Comparison of ENCODE assay signal across 9 mouse cellular contexts in the genomic region with DNA sequence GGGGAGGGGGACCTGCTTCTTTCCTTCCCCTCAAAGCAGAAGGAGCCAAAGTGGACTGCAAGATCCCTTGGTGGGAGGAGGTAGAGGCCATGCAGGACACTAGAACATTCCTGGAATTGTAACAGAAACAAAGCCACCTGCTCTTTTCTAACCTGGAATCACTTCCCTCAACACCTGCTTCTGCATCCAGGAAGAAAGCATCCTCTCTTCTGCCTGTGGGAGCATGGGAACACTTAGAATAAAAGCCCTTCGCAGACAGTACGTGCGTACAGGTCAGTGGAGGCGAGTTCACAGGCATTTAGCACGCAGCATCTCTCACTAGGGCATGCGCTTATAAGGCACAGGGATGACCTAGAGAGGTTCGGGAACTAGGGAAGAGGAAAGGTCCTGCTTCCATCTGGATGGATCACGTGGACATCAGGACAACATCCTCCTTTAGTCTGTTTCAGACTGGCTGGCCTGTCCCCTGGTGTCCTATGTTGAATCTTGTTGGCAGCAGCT. TPM values are rescaled to one million over a fixed set of nuclear protein-coding genes. Genes with fewer than 3 reads are reported as not detected.
DNase-seq lines count a peak whose midpoint lies in the region; ATAC-seq and TF ChIP-seq lines count a peak whose summit lies in the region.
"Had no signal": no experiment of that assay in that cellular context is flagged by ENCODE, and none has a peak within 500 bp of the region (broad histone marks: within the 10 kb centered on the region; RNA-seq: fewer than 3 reads in every experiment).

No protein-coding gene starts in this region.

- no peaks in the 10 kb centered on the region for H3K27me3 ChIP-seq in heart, embryonic 14.5 days (ENCODE audit: control insufficient read depth, insufficient read depth, low read length)
- H3K27me3 ChIP-seq in embryonic facial prominence, embryonic 12.5 days = no peaks in the 10 kb centered on the region
- H3K27me3 ChIP-seq in forebrain, embryonic 16.5 days (replicated peaks; ENCODE audit: control insufficient read depth, insufficient read depth, low read length) = no peaks in the 10 kb centered on the region
- H3K27me3 ChIP-seq in limb, embryonic 14.5 days (ENCODE audit: control insufficient read depth, insufficient read depth, low read length) = no peaks in the 10 kb centered on the region
- H3K27me3 ChIP-seq: CH12.LX had no signal

- DNase-seq in heart, adult 9 months (ENCODE audit: low spot score in 2 of 2) = no peak
- no peak for DNase-seq in limb, embryonic 14.5 days (ENCODE audit: low spot score)
- no peak for DNase-seq in spleen, postnatal 36 days (ENCODE audit: low spot score in 2 of 2)
- no peak for DNase-seq in adrenal gland, postnatal 4 days (ENCODE audit: low spot score in 2 of 2)
- no peak for DNase-seq in embryo, embryonic 9.5 days (ENCODE audit: extremely low spot score)

- 57% methylated on average over 8 of the region's 8 CpGs for WGBS in heart, embryonic 14.5 days
- WGBS in embryonic facial prominence, embryonic 12.5 days = 47% methylated on average over 8 of the region's 8 CpGs
- WGBS in forebrain, embryonic 16.5 days = 60% methylated on average over 8 of the region's 8 CpGs
- 73% methylated on average over 8 of the region's 8 CpGs for WGBS in limb, embryonic 14.5 days

- no peaks in the 10 kb centered on the region for H3K9me3 ChIP-seq in heart, embryonic 14.5 days (ENCODE audit: control insufficient read depth, low read length)
- H3K9me3 ChIP-seq in embryonic facial prominence, embryonic 12.5 days = 0 out of 2 replicates have a peak, but pooled peaks cover 3% of the 10 kb centered on the region
- H3K9me3 ChIP-seq in forebrain, embryonic 16.5 days (ENCODE audit: control insufficient read depth, low read length) = no peaks in the 10 kb centered on the region
- H3K9me3 ChIP-seq in limb, embryonic 14.5 days (ENCODE audit: control insufficient read depth, low read length) = no peaks in the 10 kb centered on the region

- no peaks in the 10 kb centered on the region for H3K36me3 ChIP-seq in heart, embryonic 14.5 days (ENCODE audit: control insufficient read depth, insufficient read depth, low read length)
- H3K36me3 ChIP-seq in embryonic facial prominence, embryonic 12.5 days = no peaks in the 10 kb centered on the region
- no peaks in the 10 kb centered on the region for H3K36me3 ChIP-seq in forebrain, embryonic 16.5 days (ENCODE audit: control insufficient read depth, insufficient read depth)
- H3K36me3 ChIP-seq in limb, embryonic 14.5 days (ENCODE audit: control insufficient read depth, insufficient read depth, low read length) = no peaks in the 10 kb centered on the region

- no peak overlapping the region for H3K9ac ChIP-seq in heart, embryonic 14.5 days (ENCODE audit: low read length)
- no peak overlapping the region for H3K9ac ChIP-seq in embryonic facial prominence, embryonic 12.5 days
- H3K9ac ChIP-seq in forebrain, embryonic 16.5 days (replicated peaks; ENCODE audit: low read depth, low read length) = no peak overlapping the region
- no peak overlapping the region for H3K9ac ChIP-seq in limb, embryonic 14.5 days (ENCODE audit: low read depth, low read length, severe bottlenecking)

- H3K4me2 ChIP-seq in heart, embryonic 14.5 days (ENCODE audit: low read length) = peak overlapping the region; percentile 25; the same call in 1 of the 2 replicates
- H3K4me2 ChIP-seq in embryonic facial prominence, embryonic 12.5 days (replicated peaks) = 0 out of 2 replicates have a peak overlapping the region, but pooled peaks have one; percentile 2
- no peak overlapping the region for H3K4me2 ChIP-seq in forebrain, embryonic 16.5 days (ENCODE audit: low read length)
- no peak overlapping the region for H3K4me2 ChIP-seq in limb, embryonic 14.5 days (replicated peaks; ENCODE audit: low read depth, low read length, severe bottlenecking)

- H3K4me3 ChIP-seq in heart, embryonic 14.5 days (ENCODE audit: control insufficient read depth in 1 of 2, insufficient read depth in 1 of 2, low read depth in 1 of 2, low read length in 2 of 2) = no peak overlapping the region
- no peak overlapping the region for H3K4me3 ChIP-seq in embryonic facial prominence, embryonic 12.5 days
- no peak overlapping the region for H3K4me3 ChIP-seq in forebrain, embryonic 16.5 days (replicated peaks; ENCODE audit: low read length)
- no peak overlapping the region for H3K4me3 ChIP-seq in limb, embryonic 14.5 days (replicated peaks; ENCODE audit: low read length)

- H3K27ac ChIP-seq in heart, embryonic 14.5 days (replicated peaks in 1 of 2; ENCODE audit: control insufficient read depth in 1 of 2, insufficient read depth in 1 of 2, low read depth in 2 of 2, low read length in 2 of 2) = no peak overlapping the region
- H3K27ac ChIP-seq in embryonic facial prominence, embryonic 12.5 days = no peak overlapping the region
- no peak overlapping the region for H3K27ac ChIP-seq in forebrain, embryonic 16.5 days (ENCODE audit: low read length)
- no peak overlapping the region for H3K27ac ChIP-seq in limb, embryonic 14.5 days (replicated peaks; ENCODE audit: low read depth, low read length)

- no peak for TF ChIP-seq POLR2A in limb, embryonic 14.5 days (IDR thresholded peaks at IDR 0.05; ENCODE audit: borderline replicate concordance, extremely low read depth, insufficient read depth, insufficient read length)

- no peak; the same call in 1 of the 2 replicates for ATAC-seq in heart, embryonic 14.5 days (ENCODE audit: insufficient number of reproducible peaks, insufficient read depth, low FRiP score, low read depth)
- ATAC-seq in embryonic facial prominence, embryonic 12.5 days (ENCODE audit: insufficient number of reproducible peaks, insufficient read depth, low FRiP score, low TSS enrichment) = no peak
- peak; percentile 35; the same call in 1 of the 2 replicates for ATAC-seq in forebrain, embryonic 16.5 days
- 0 out of 2 replicates have a peak, but pooled peaks have one; percentile 23 for ATAC-seq in limb, embryonic 14.5 days (ENCODE audit: low FRiP score, low read depth)

- peaks cover 7 to 9% of the 10 kb centered on the region in 2 experiments for H3K4me1 ChIP-seq in heart, embryonic 14.5 days (ENCODE audit: control insufficient read depth in 2 of 2, insufficient read depth in 2 of 2, low read length in 2 of 2)
- no peaks in the 10 kb centered on the region for H3K4me1 ChIP-seq in embryonic facial prominence, embryonic 12.5 days
- H3K4me1 ChIP-seq in forebrain, embryonic 16.5 days (replicated peaks; ENCODE audit: control insufficient read depth, insufficient read depth, low read length) = peaks cover 3% of the 10 kb centered on the region
- H3K4me1 ChIP-seq in limb, embryonic 14.5 days (ENCODE audit: control insufficient read depth, insufficient read depth, low read length) = no peaks in the 10 kb centered on the region

RNA-seq across cellular contexts. Expression of gene Lbh, which starts 27.7 kb away (rescaled TPM):
- 28.8 and 36.2 TPM in 2 replicates for polyA plus RNA-seq in heart, embryonic 14.5 days (2014; fragmentation: Nextera tagmentation; extraction: Ambion mirVana)
- polyA plus RNA-seq in embryonic facial prominence, embryonic 12.5 days (2016; fragmentation: Nextera tagmentation; extraction: Ambion mirVana) = 2.1 and 2.6 TPM in 2 replicates
- 4.3 TPM in 2 replicates for polyA plus RNA-seq in forebrain, embryonic 16.5 days (2015; fragmentation: Nextera tagmentation; extraction: Ambion mirVana)
- 55.3 and 80.6 TPM in 2 replicates for polyA plus RNA-seq in limb, embryonic 14.5 days (2012; rRNA removed)
- polyA plus RNA-seq in limb, embryonic 14.5 days (2014; fragmentation: Nextera tagmentation; extraction: Ambion mirVana) = 3.9 and 4.9 TPM in 2 replicates
- 10 to 100 TPM; 69.9 to 88.9 TPM for total RNA-seq in adrenal gland, postnatal 4 days (2021)

RNA-seq across cellular contexts. Expression of gene Ypel5, which starts 54.2 kb away (rescaled TPM):
- polyA plus RNA-seq in heart, embryonic 14.5 days (2014; fragmentation: Nextera tagmentation; extraction: Ambion mirVana) = 68.6 and 74.3 TPM in 2 replicates
- polyA plus RNA-seq in embryonic facial prominence, embryonic 12.5 days (2016; fragmentation: Nextera tagmentation; extraction: Ambion mirVana) = 47.9 and 49.4 TPM in 2 replicates
- 116 and 123 TPM in 2 replicates for polyA plus RNA-seq in forebrain, embryonic 16.5 days (2015; fragmentation: Nextera tagmentation; extraction: Ambion mirVana)
- polyA plus RNA-seq in limb, embryonic 14.5 days (2012; rRNA removed) = 16.9 and 21.3 TPM in 2 replicates
- polyA plus RNA-seq in limb, embryonic 14.5 days (2014; fragmentation: Nextera tagmentation; extraction: Ambion mirVana) = 55.1 and 57.5 TPM in 2 replicates
- total RNA-seq in adrenal gland, postnatal 4 days (2021) = 10 to 100 TPM; 67.6 to 68.1 TPM

Comparison
In these comparisons a context has a peak if more than half of its experiments do, and no peak if none do; other contexts are left out.
1. ATAC-seq: peak in forebrain, embryonic 16.5 days (single experiment) and limb, embryonic 14.5 days (single experiment); none in heart, embryonic 14.5 days (single experiment) and embryonic facial prominence, embryonic 12.5 days (single experiment).
2. H3K4me2 ChIP-seq: peak in heart, embryonic 14.5 days (single experiment) and embryonic facial prominence, embryonic 12.5 days (single experiment); none in forebrain, embryonic 16.5 days (single experiment) and limb, embryonic 14.5 days (single experiment).